Mouse (Mus musculus): ENCODE measurements around the gene Grn.
A peak's percentile ranks its signal among the peaks of the same experiment; 100 is the strongest.
"Not testable (repeated sequence)": the region's sequence is repeated elsewhere in the genome, so short reads cannot be mapped to it uniquely, and the experiment has no call there.

Gene Grn

GRCm38 (mm10) chr11:102401898-102402500, 28.1 kb upstream of the Grn start:
- peak; percentile 39 to 42 for DNase-seq

- no peak for DNase-seq
Observed at GRCm38 (mm10) chr11:102403657-102404056, 26.5 kb upstream of the Grn start.

- peak in 1 of 2 experiments; percentile 19 for DNase-seq
Observed at GRCm38 (mm10) chr11:102404161-102405010, 25.7 kb upstream of the Grn start.

GRCm38 (mm10) chr11:102405544-102406285, 24.4 kb upstream of the Grn start:
- peak in 1 of 2 experiments; percentile 25 for DNase-seq

GRCm38 (mm10) chr11:102406401-102406800, 23.7 kb upstream of the Grn start:
- peak in 1 of 2 experiments; percentile 36 for DNase-seq

- peak; percentile 98 to 99 for DNase-seq
Observed at GRCm38 (mm10) chr11:102406900-102407833, 22.9 kb upstream of the Grn start.

GRCm38 (mm10) chr11:102407834-102408215, 22.3 kb upstream of the Grn start, which contains the start of gene Slc25a39:
TSS of gene Slc25a39 (minus strand) at chr11:102407946.
- no peak for DNase-seq

GRCm38 (mm10) chr11:102408344-102408876, 21.7 kb upstream of the Grn start:
- DNase-seq: peak; percentile 97 to 98

GRCm38 (mm10) chr11:102408888-102409794, 21.0 kb upstream of the Grn start:
- peak in 1 of 2 experiments; percentile 17 for DNase-seq

GRCm38 (mm10) chr11:102409795-102410330, 20.3 kb upstream of the Grn start:
- DNase-seq: no peak

- not testable (repeated sequence) for DNase-seq
Observed at GRCm38 (mm10) chr11:102410345-102410744, 19.8 kb upstream of the Grn start.

- no peak for DNase-seq
Observed at GRCm38 (mm10) chr11:102411061-102411460, 19.1 kb upstream of the Grn start.

GRCm38 (mm10) chr11:102411704-102412103, 18.4 kb upstream of the Grn start:
- DNase-seq: peak; percentile 95 to 97

- no peak for DNase-seq
Observed at GRCm38 (mm10) chr11:102413059-102413458, 17.1 kb upstream of the Grn start.

- DNase-seq: no peak
Observed at GRCm38 (mm10) chr11:102415034-102415802, 14.9 kb upstream of the Grn start.

- no peak for DNase-seq
Observed at GRCm38 (mm10) chr11:102417160-102417559, 13.0 kb upstream of the Grn start.

- DNase-seq: peak; percentile 57
Observed at GRCm38 (mm10) chr11:102418887-102419286, 11.2 kb upstream of the Grn start.

GRCm38 (mm10) chr11:102421559-102421958, 8.6 kb upstream of the Grn start:
- no peak for DNase-seq

- no peak for DNase-seq
Observed at GRCm38 (mm10) chr11:102424666-102425065, 5.4 kb upstream of the Grn start.

Data from cerebellum, postnatal 10 days (tissue).